Mouse (Mus musculus) lung, postnatal 14 days (tissue): Measurements from ENCODE around the gene Arhgap40.
A peak's percentile ranks its signal among the peaks of the same experiment; 100 is the strongest.

Source experiments
- DNase-seq: peaks from one replicate; pipeline ENCODE4 v3.0.0; 2021

Gene Arhgap40

GRCm38 (mm10) chr2:158512528-158512927 lies at the start of gene Arhgap40:
TSS of gene Arhgap40 (plus strand) at chr2:158512796.
- no peak for DNase-seq

GRCm38 (mm10) chr2:158474159-158474558 lies 38.4 kb upstream of the Arhgap40 start:
- DNase-seq = no peak

- no peak for DNase-seq
Observed at GRCm38 (mm10) chr2:158477640-158478039, 35.0 kb upstream of the Arhgap40 start.

GRCm38 (mm10) chr2:158498457-158498856 lies 14.1 kb upstream of the Arhgap40 start:
- no peak for DNase-seq

GRCm38 (mm10) chr2:158501836-158502812 lies 10.5 kb upstream of the Arhgap40 start, which contains the start of gene Adig:
TSS of gene Adig (plus strand) at chr2:158502612.
- DNase-seq = no peak

GRCm38 (mm10) chr2:158503226-158503625 lies 9.4 kb upstream of the Arhgap40 start:
- DNase-seq = no peak

GRCm38 (mm10) chr2:158503671-158504070 lies 8.9 kb upstream of the Arhgap40 start:
- no peak for DNase-seq

- no peak for DNase-seq
Observed at GRCm38 (mm10) chr2:158506475-158506874, 6.1 kb upstream of the Arhgap40 start.

GRCm38 (mm10) chr2:158507046-158507445 lies 5.5 kb upstream of the Arhgap40 start:
- DNase-seq = no peak

- peak; percentile 74 for DNase-seq
Observed at GRCm38 (mm10) chr2:158510665-158511064, 1.9 kb upstream of the Arhgap40 start.

- DNase-seq = no peak
Observed at GRCm38 (mm10) chr2:158513821-158514336, 1.3 kb downstream of the Arhgap40 start.

GRCm38 (mm10) chr2:158518583-158518982 lies 6.0 kb downstream of the Arhgap40 start:
- DNase-seq = no peak

- peak; percentile 28 for DNase-seq
Observed at GRCm38 (mm10) chr2:158519071-158519470, 6.5 kb downstream of the Arhgap40 start.

- DNase-seq = no peak
Observed at GRCm38 (mm10) chr2:158519800-158520199, 7.2 kb downstream of the Arhgap40 start.

GRCm38 (mm10) chr2:158523060-158523459 lies 10.5 kb downstream of the Arhgap40 start:
- DNase-seq = peak; percentile 60

GRCm38 (mm10) chr2:158524129-158524860 lies 11.7 kb downstream of the Arhgap40 start:
- no peak for DNase-seq

GRCm38 (mm10) chr2:158534090-158534489 lies 21.5 kb downstream of the Arhgap40 start:
- peak; percentile 61 for DNase-seq

GRCm38 (mm10) chr2:158534559-158534958 lies 22.0 kb downstream of the Arhgap40 start:
- DNase-seq = no peak

- no peak for DNase-seq
Observed at GRCm38 (mm10) chr2:158539433-158540305, 27.1 kb downstream of the Arhgap40 start.

- no peak for DNase-seq
Observed at GRCm38 (mm10) chr2:158541286-158541685, 28.7 kb downstream of the Arhgap40 start.

GRCm38 (mm10) chr2:158545266-158545665 lies 32.7 kb downstream of the Arhgap40 start:
- DNase-seq = no peak

- DNase-seq = peak; percentile 74
Observed at GRCm38 (mm10) chr2:158546751-158547150, 34.2 kb downstream of the Arhgap40 start.
